Mouse (Mus musculus) CH12.LX (cell line): ENCODE data around the gene Slc23a2.

Source experiments
- CHD2 ChIP-seq: IDR thresholded peaks from 2 replicates; pipeline ENCODE4 v1.6.1; 2011; ENCODE audit warnings: low read length, improper control_type of control experiment
- CTCF ChIP-seq, 2 experiments: IDR thresholded peaks in 1 of 2; conservative IDR thresholded peaks in 1 of 2; 2 replicates each; pipeline ENCODE4 v1.5.1; 2011 to 2012; ENCODE audit warnings: low read depth in 2 of 2, low read length in 2 of 2, improper control_type of control experiment in 1 of 2, inconsistent platforms in 1 of 2, mild to moderate bottlenecking in 1 of 2, moderate library complexity in 1 of 2
- E2F4 ChIP-seq: IDR thresholded peaks from 2 replicates; pipeline ENCODE4 v1.6.1; 2011; ENCODE audit warnings: low read depth, low read length, improper control_type of control experiment; ENCODE audit not compliant: insufficient replicate concordance
- EP300 ChIP-seq: IDR thresholded peaks from 2 replicates; pipeline ENCODE4 v1.6.1; 2011; ENCODE audit warnings: low read length, improper control_type of control experiment
- IRF4 ChIP-seq: IDR thresholded peaks from 2 replicates; pipeline ENCODE4 v1.6.1; 2014; ENCODE audit warnings: low read depth, mild to moderate bottlenecking, inconsistent platforms, low read length, improper control_type of control experiment
- MAX ChIP-seq: IDR thresholded peaks from 2 replicates; pipeline ENCODE4 v1.6.1; 2011; ENCODE audit warnings: low read length, improper control_type of control experiment
- MEF2A ChIP-seq: IDR thresholded peaks from 2 replicates; pipeline ENCODE4 v1.6.1; 2014; ENCODE audit warnings: low read depth, mild to moderate bottlenecking, inconsistent platforms, low read length, improper control_type of control experiment, borderline replicate concordance
- NELFE ChIP-seq: IDR thresholded peaks from 2 replicates; pipeline ENCODE4 v1.6.1; 2011; ENCODE audit warnings: low read depth, low read length, improper control_type of control experiment
- PAX5 ChIP-seq: IDR thresholded peaks from 2 replicates; pipeline ENCODE4 v1.6.1; 2012; ENCODE audit warnings: low read length, inconsistent platforms, mixed read lengths
- POLR2A ChIP-seq: IDR thresholded peaks from 2 replicates; pipeline ENCODE4 v1.6.1; 2011; ENCODE audit warnings: low read depth, mild to moderate bottlenecking, improper control_type of control experiment, low read length
- UBTF ChIP-seq: IDR thresholded peaks from 2 replicates; pipeline ENCODE4 v1.6.1; 2012; ENCODE audit warnings: low read depth, mild to moderate bottlenecking, inconsistent platforms, low read length, improper control_type of control experiment, moderate library complexity
- USF1 ChIP-seq: IDR thresholded peaks from 2 replicates; pipeline ENCODE4 v1.6.1; 2014; ENCODE audit warnings: low read depth, mild to moderate bottlenecking, inconsistent platforms, low read length, improper control_type of control experiment
- USF2 ChIP-seq: conservative IDR thresholded peaks from 2 replicates; pipeline ENCODE4 v1.6.1; 2011; ENCODE audit warnings: low read depth, low read length, improper control_type of control experiment
- ZNF384 ChIP-seq: IDR thresholded peaks from 2 replicates; pipeline ENCODE4 v1.6.1; 2012; ENCODE audit warnings: low read depth, low read length, improper control_type of control experiment, inconsistent platforms

- TF ChIP-seq MAX = no peak
- no peak for TF ChIP-seq IRF4
- TF ChIP-seq MEF2A = no peak
- no peak for TF ChIP-seq CTCF (conservative IDR thresholded peaks at IDR 0.05 in 1 of 2, IDR thresholded peaks at IDR 0.05 in 1 of 2; ENCODE audit: low read depth in 2 of 2, low read length in 2 of 2)
- no peak for TF ChIP-seq EP300
- TF ChIP-seq UBTF = no peak
- no peak for TF ChIP-seq POLR2A
- no peak for TF ChIP-seq ZNF384
- TF ChIP-seq E2F4 = no peak
- no peak for TF ChIP-seq CHD2
- TF ChIP-seq USF1 = no peak
- no peak for TF ChIP-seq NELFE
- no peak for TF ChIP-seq USF2
- TF ChIP-seq PAX5 = no peak
Observed at GRCm38 (mm10) chr2:132180463-132181205, 35.7 kb upstream of the Slc23a2 start.
